Mouse (Mus musculus) kidney, embryonic 16.5 days (tissue): ENCODE data around the gene Klf6. TPM values are rescaled to one million over a fixed set of nuclear protein-coding genes. Genes with fewer than 3 reads are reported as not detected.

Source experiments
- microRNA-seq: library from miRNA; unstranded; fragments of <30 nt; microRNA quantifications from one replicate; pipeline ENCODE4, GENCODE M21; 2016
- polyA plus RNA-seq: library from polyadenylated mRNA; unstranded; fragments of >200 nt; fragmentation: Nextera tagmentation; extraction: Ambion mirVana; gene quantifications from 2 replicates; pipeline ENCODE4 v1.2.1, GENCODE M21; 2015

Gene Klf6
- polyA plus RNA-seq, 1 experiment from 2014 or later: 57.3 TPM

Small RNA genes within 50 kb of the gene (microRNA-seq; reads per million reads assigned to microRNA genes)
- gene Gm26043: not detected
